Mouse (Mus musculus) bone marrow macrophage, adult 2 months (primary cell): ENCODE results near the gene Alpl. TPM values are rescaled to one million over a fixed set of nuclear protein-coding genes. Genes with fewer than 3 reads are reported as not detected.

Experiments used
- H3K27ac ChIP-seq: 2 replicates; pipeline ENCODE4 v1.5.1; 2012; ENCODE audit warnings: low read depth, low read length; ENCODE audit not compliant: insufficient read depth
- H3K4me1 ChIP-seq: 2 replicates; pipeline ENCODE4 v1.6.1; 2012; ENCODE audit warnings: low read length; ENCODE audit not compliant: control insufficient read depth, insufficient read depth
- H3K4me3 ChIP-seq: 2 replicates; pipeline ENCODE4 v1.5.1; 2012; ENCODE audit warnings: mild to moderate bottlenecking, low read length, moderate library complexity; ENCODE audit not compliant: insufficient read depth
- CTCF ChIP-seq: IDR thresholded peaks from 2 replicates; pipeline ENCODE4 v1.5.1; 2012; ENCODE audit warnings: low read depth, mild to moderate bottlenecking, low read length, moderate library complexity
- POLR2A ChIP-seq: IDR thresholded peaks from 2 replicates; pipeline ENCODE4 v1.6.1; 2012; ENCODE audit warnings: mild to moderate bottlenecking, low read depth, low read length, borderline replicate concordance
- polyA plus RNA-seq: library from polyadenylated mRNA; stranded (reverse); fragments of >200 nt; gene quantifications from 2 replicates; pipeline ENCODE4 v1.2.4, GENCODE M21; 2012; ENCODE audit not compliant: missing spikeins, insufficient read depth, insufficient read length

The Alpl gene
- polyA plus RNA-seq, 1 experiment = 0.21 TPM

DNA sequence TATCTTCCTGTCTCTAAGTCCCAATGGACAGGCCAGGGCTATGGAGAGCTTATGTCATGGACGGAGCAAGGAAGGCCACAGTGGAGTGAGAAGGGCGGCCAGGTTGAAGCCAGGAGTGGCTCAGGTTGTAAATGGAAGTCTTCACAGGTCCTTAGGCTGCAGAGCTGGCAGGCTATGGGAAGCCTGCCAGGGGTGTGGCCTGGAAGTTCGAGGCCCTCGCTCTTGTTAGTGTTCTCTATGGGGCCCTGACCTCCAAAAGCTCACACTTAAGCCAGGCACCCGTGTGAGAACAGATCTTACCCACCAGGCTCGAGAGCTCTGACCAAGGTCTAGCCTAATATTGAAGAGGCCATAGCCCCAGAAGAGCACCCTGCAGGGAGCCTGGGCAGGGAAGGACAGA, 9.7 kb downstream of the Alpl start:
- Histone ChIP-seq H3K4me3 (no peak overlapping the region), H3K27ac (no peak overlapping the region), H3K4me1 (peaks cover 8% of the 10 kb centered on the region)
- no peak for TF ChIP-seq POLR2A
- TF ChIP-seq CTCF = no peak

DNA sequence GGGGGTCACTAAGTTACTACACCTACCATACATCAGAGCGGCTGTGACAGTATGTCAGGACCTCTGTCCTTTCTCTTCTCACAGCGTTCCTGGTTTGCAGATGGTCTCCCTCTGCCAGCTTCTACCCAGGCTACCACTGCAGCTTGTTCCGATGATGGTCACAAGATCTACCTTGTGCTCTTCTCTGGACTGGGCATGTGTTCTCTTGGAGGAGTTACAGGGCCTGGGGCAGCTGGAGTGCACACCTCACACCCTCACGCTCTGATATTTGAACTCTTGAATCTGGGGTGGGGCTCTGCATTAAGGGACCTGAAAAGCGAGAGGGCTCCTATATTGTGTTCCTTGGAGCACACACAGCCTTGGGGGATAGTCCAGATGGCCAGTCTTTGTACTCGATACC, 10.9 kb downstream of the Alpl start:
- TF ChIP-seq CTCF = no peak
- TF ChIP-seq POLR2A = no peak
- peaks cover 8% of the 10 kb centered on the region for H3K4me1 ChIP-seq
- H3K4me3 ChIP-seq = no peak overlapping the region
- no peak overlapping the region for H3K27ac ChIP-seq

DNA sequence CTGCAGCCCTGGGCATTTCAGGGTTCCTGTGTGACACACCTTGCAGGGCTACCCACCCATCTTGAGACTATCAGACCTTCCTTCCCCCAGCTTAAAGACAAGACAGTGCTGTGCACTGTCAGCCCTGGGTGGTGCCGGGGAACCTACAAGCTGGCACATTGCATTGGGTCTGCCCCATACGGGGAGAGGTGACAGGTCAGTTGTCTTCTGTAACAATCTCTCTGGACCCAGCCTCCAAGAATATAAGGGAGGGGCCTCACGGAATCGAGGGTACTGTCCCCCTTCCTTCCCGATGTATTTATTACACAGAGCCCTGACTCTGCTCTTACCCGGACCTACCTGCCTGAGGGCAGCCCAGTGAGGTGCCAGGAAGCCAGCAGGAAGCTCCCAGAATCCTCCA, 11.4 kb downstream of the Alpl start:
- no peak for TF ChIP-seq POLR2A
- no peak for TF ChIP-seq CTCF
- Histone ChIP-seq H3K4me3 (no peak overlapping the region), H3K4me1 (peaks cover 8% of the 10 kb centered on the region), H3K27ac (no peak overlapping the region)

DNA sequence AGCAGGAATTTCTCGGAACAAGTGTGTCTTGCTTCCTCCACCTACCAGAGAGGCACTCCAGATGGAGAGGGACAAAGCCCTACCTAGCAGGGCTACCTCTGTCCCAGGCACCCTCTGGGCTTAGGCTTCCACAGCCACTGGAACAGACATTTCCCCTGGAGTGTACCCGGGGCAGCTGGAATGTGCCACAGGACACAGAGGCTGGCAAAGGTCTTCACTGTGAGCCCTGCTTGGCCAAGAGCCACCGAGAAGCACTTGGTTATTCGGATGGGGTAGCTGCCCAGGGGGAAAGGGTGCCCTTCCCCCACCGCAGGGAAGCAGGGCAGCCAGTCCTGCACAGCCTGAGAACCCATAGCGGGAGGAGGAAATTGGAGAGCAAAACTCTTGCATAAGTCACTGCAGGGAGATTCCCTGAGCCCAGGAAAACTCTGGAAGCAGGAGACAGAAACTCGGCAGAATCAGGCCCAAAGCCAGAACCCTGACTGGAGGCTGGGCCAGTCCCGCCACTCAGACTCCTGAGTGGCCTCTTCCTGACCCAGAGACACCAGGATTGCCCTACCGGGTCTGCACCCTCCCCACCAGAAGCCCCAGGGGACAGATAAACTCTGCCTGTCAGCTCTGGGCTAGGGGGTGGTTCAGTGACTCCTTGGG, 12.5 kb downstream of the Alpl start:
- Histone ChIP-seq H3K4me3 (no peak overlapping the region), H3K27ac (no peak overlapping the region), H3K4me1 (peaks cover 8% of the 10 kb centered on the region)
- TF ChIP-seq CTCF (no peak), POLR2A (no peak)

DNA sequence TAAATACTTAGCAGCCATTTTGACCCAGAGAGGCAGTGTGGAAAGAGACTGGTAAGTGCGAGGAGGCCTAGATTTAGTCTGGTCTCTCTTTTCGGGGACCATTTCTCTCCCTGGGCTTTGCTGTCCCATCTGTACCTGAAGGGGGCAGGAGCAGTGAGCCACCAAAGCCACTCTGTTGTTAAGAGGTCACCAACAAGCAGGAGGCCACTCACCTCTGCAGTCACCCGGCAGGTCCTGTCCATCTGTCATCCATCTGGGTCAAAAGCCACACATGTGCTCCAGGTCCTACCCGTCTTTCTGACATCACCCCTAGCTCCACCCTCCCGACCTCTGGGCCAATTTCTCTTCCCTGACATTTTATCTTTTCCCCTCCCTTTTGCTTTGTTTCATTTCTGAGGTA, 14.2 kb downstream of the Alpl start:
- TF ChIP-seq POLR2A = no peak
- TF ChIP-seq CTCF = no peak
- Histone ChIP-seq H3K27ac (no peak overlapping the region), H3K4me1 (no peaks in the 10 kb centered on the region), H3K4me3 (no peak overlapping the region)

DNA sequence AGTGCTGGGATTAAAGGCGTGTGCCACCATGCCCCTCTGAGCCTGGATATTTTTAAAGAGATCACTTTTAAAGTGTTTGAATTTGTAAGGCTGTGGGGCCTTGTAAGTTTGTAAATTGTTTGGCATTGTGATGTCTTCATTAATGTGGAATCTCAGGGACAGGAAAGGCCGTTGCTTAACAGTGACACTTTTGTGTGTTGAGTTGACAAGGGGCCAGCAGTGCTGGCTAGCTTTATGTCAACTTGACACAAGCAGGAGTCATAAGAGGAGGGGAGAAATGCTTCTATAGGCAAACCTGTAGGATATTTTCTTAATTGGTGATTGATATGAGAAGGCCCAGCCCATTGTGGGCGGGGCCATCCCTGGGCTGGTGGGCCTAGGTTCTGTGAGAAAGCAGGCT, 15.2 kb downstream of the Alpl start:
- Histone ChIP-seq H3K27ac (no peak overlapping the region), H3K4me1 (no peaks in the 10 kb centered on the region), H3K4me3 (no peak overlapping the region)
- no peak for TF ChIP-seq CTCF
- no peak for TF ChIP-seq POLR2A

DNA sequence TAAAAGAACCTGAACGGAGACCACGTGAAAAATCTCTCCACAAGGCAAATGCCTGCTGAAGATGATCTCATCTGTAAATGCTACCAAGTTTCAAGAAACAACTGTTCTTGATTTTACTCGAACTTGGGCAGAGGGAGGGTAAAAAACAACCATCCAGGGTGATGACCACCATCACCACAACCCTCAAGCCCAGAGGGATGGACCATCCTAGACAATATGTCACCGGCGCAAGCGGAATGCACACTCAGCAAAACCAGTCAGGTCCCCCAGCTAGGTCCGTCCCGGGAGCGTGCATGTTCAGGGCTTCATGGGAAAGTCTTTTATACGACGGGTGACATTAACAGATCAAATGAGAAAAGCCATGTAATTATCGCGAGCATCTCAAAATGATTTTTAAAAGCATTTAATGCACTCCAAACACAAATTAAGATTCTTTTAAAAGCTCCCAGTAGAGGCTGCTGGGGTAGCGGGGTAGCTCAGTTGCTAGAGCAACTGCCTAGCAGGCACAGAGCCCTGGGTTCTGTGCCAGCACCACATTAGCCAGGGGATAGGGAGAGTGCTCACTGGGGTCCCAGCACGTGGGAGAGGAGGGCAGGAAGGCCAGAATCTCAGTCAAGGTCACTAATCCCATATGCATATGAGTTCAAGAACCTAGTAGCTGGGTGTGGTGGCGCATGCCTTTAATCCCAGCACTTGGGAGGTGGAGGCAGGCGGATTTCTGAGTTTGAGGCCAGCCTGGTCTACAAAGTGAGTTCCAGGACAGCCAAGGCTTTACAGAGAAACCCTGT, 17.6 kb downstream of the Alpl start:
- TF ChIP-seq POLR2A (no peak), CTCF (no peak)
- no peaks in the 10 kb centered on the region for H3K4me1 ChIP-seq

DNA sequence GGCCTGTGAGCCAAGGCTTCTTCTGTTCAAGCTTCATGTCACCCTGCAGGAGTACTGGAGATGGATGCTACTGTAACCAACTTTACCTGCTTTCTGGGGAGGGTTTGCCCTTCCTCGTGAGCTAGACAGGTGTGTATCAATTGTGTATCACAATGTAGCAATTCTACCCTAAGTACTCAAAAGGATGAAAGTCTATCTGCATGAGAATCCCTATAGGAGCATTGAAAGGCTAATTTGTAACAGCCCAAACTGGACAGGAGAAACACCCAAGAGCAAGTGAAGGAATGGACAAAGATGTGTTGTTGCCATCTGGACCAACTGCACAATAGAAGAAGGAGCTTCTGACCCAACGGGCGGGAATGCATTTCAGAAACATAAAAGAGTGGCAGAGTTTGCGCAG, 18.3 kb downstream of the Alpl start:
- TF ChIP-seq CTCF (no peak), POLR2A (no peak)

More for the DNA sequence above, 17.6 kb downstream of the Alpl start:
- H3K4me3 ChIP-seq = no peak overlapping the region
- no peak overlapping the region for H3K27ac ChIP-seq

DNA sequence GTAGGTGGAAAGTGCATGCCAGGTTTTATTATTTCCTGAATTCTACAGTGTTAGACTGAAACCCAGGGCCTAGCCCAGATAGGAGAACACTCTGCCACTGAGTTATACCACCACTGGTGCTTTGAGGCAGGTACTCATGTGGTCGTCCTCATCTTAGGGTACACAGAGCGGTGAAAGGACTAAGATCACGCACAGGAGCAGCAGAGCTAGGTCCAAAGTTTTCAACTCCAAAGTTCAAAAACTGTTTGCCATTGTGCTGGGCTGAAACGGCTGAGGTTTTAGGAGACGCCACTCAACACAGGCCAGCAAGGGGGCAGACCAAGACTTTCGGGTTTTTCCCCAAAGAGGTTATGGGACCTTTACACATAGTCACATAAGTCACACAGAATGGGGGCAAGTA, 21.7 kb downstream of the Alpl start:
- Histone ChIP-seq H3K27ac (no peak overlapping the region), H3K4me1 (no peaks in the 10 kb centered on the region), H3K4me3 (no peak overlapping the region)
- TF ChIP-seq POLR2A (no peak), CTCF (no peak)

More for the DNA sequence above, 18.3 kb downstream of the Alpl start:
- Histone ChIP-seq H3K27ac (no peak overlapping the region), H3K4me3 (no peak overlapping the region), H3K4me1 (no peaks in the 10 kb centered on the region)

DNA sequence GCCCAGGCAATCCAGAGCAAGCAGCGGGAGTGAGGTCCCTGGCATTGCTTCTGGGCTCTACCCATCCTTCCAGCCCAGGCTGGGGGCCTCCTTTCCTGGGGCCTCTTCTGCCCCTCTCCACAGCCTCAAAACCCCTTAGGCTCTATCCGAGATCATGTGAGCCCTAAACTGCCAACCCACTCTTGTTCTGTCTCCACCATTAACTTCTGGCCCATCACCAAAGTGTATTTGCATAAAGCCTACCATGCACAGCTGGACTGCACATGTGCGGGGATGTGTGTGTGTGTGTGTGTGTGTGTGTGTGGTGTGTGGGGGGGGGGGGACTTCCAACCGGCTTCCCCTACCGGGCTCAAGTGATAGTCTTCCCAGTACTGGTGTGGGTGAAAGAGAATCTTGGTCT, 22.2 kb downstream of the Alpl start:
- Histone ChIP-seq H3K27ac (no peak overlapping the region), H3K4me1 (no peaks in the 10 kb centered on the region), H3K4me3 (no peak overlapping the region)
- TF ChIP-seq CTCF = no peak
- TF ChIP-seq POLR2A = no peak
